In genomic region chr13:16498052-16498451, GRCm38 (mm10) we compare ENCODE assay signal across 30 mouse cellular contexts.
"Had no signal": no experiment of that assay in that cellular context is flagged by ENCODE, and none has a peak within 500 bp of the region (broad histone marks: within the 10 kb centered on the region; RNA-seq: fewer than 3 reads in every experiment).

No protein-coding gene starts in this region.

- H3K36me3 ChIP-seq: limb, embryonic 10.5 days; limb, embryonic 12.5 days; limb, embryonic 13.5 days; limb, embryonic 15.5 days; liver, embryonic 12.5 days; liver, embryonic 13.5 days; liver, embryonic 15.5 days; lung, embryonic 15.5 days; midbrain, embryonic 10.5 days; midbrain, embryonic 12.5 days; midbrain, embryonic 13.5 days; midbrain, embryonic 15.5 days; neural tube, embryonic 12.5 days had no signal

- H3K4me1 ChIP-seq: limb, embryonic 10.5 days; limb, embryonic 12.5 days; limb, embryonic 13.5 days; limb, embryonic 15.5 days; liver, embryonic 12.5 days; liver, embryonic 13.5 days; liver, embryonic 15.5 days; lung, embryonic 15.5 days; megakaryocyte, embryonic 14.5 days; midbrain, embryonic 10.5 days; midbrain, embryonic 12.5 days; midbrain, embryonic 13.5 days; midbrain, embryonic 15.5 days; neural tube, embryonic 12.5 days had no signal

- H3K27ac ChIP-seq: limb, embryonic 10.5 days; limb, embryonic 12.5 days; limb, embryonic 13.5 days; limb, embryonic 15.5 days; liver, embryonic 12.5 days; liver, embryonic 13.5 days; liver, embryonic 14.5 days; liver, embryonic 15.5 days; lung, embryonic 15.5 days; macrophage; midbrain, embryonic 10.5 days; midbrain, embryonic 12.5 days; midbrain, embryonic 13.5 days; midbrain, embryonic 15.5 days; neural tube, embryonic 12.5 days had no signal

- H3K4me3 ChIP-seq: limb, embryonic 10.5 days; limb, embryonic 12.5 days; limb, embryonic 13.5 days; limb, embryonic 15.5 days; liver, embryonic 12.5 days; liver, embryonic 13.5 days; liver, embryonic 15.5 days; lung, embryonic 15.5 days; megakaryocyte, embryonic 14.5 days; midbrain, embryonic 10.5 days; midbrain, embryonic 12.5 days; midbrain, embryonic 13.5 days; midbrain, embryonic 15.5 days; myocyte; neural tube, embryonic 12.5 days had no signal

- H3K4me2 ChIP-seq: limb, embryonic 12.5 days; limb, embryonic 13.5 days; limb, embryonic 15.5 days; liver, embryonic 11.5 days; liver, embryonic 12.5 days; liver, embryonic 13.5 days; liver, embryonic 15.5 days; lung, embryonic 14.5 days; lung, embryonic 15.5 days; midbrain, embryonic 11.5 days; midbrain, embryonic 12.5 days; midbrain, embryonic 13.5 days; midbrain, embryonic 15.5 days; neural tube, embryonic 12.5 days had no signal

- H3K9ac ChIP-seq: limb, embryonic 12.5 days; limb, embryonic 13.5 days; limb, embryonic 15.5 days; liver, embryonic 12.5 days; liver, embryonic 13.5 days; liver, embryonic 14.5 days; liver, embryonic 15.5 days; liver, postnatal 0 days; lung, embryonic 14.5 days; lung, embryonic 15.5 days; midbrain, embryonic 12.5 days; midbrain, embryonic 13.5 days; midbrain, embryonic 15.5 days; neural tube, embryonic 12.5 days had no signal

- H3K9me3 ChIP-seq: limb, embryonic 10.5 days; limb, embryonic 12.5 days; limb, embryonic 13.5 days; limb, embryonic 15.5 days; liver, embryonic 12.5 days; liver, embryonic 13.5 days; liver, embryonic 15.5 days; lung, embryonic 15.5 days; megakaryocyte, embryonic 14.5 days; midbrain, embryonic 10.5 days; midbrain, embryonic 12.5 days; midbrain, embryonic 13.5 days; midbrain, embryonic 15.5 days; neural tube, embryonic 12.5 days had no signal

- DNase-seq: left cerebral cortex, postnatal 4 days; liver; liver, embryonic 13.5 days; liver, postnatal 0 days; lung, adult 18-20 months; lung, adult 2 months; lung, embryonic 14.5 days; lung, postnatal 10 days; lung, postnatal 14 days; lung, postnatal 36 days; lung, postnatal 4 days; midbrain, embryonic 14.5 days had no signal

- H3K27me3 ChIP-seq: limb, embryonic 12.5 days; limb, embryonic 13.5 days; limb, embryonic 15.5 days; liver, embryonic 12.5 days; liver, embryonic 13.5 days; liver, embryonic 15.5 days; lung, embryonic 15.5 days; megakaryocyte, embryonic 14.5 days; midbrain, embryonic 12.5 days; midbrain, embryonic 13.5 days; midbrain, embryonic 15.5 days; neural tube, embryonic 12.5 days had no signal
